Mouse (Mus musculus) liver, postnatal 0 days (tissue): ENCODE results near the gene Dhcr24.

Experiments
- CTCF ChIP-seq: sonication (generic); IDR thresholded peaks from 2 replicates; pipeline ENCODE4 v1.5.1; 2016; ENCODE audit warnings: antibody characterized with exemption, low read depth
- EP300 ChIP-seq: IDR thresholded peaks from 2 replicates; pipeline ENCODE4 v1.6.1; 2016; ENCODE audit warnings: antibody characterized with exemption, low read depth, mild to moderate bottlenecking

GRCm38 (mm10) chr4:106617056-106617455, 56.2 kb downstream of the Dhcr24 start, which contains the start of gene Lexm:
- no peak for TF ChIP-seq CTCF
- no peak for TF ChIP-seq EP300
